Mouse (Mus musculus): ENCODE data around the gene Apol9b.
"Not testable (repeated sequence)": the region's sequence is repeated elsewhere in the genome, so short reads cannot be mapped to it uniquely, and the experiment has no call there.

The Apol9b gene

DNA sequence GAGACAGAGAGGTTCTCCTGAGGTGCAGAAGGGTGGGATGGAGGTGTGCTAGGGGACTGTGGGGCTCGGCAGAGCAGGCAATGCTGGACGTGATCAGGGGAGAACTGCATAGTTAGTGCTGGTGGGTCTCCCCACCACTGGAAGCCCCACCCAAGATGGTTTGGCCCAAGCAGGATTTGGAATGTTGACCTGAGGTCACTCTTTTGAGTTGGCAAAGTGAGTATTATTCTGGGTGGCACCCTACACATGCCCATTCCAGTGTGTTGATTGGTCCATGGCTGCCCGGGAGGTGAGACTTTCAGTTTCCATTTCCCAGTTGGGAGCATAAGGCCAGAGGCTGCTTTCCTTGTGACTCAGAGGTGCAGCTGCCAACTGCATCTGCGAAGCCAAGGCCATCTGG lies at the start of gene Apol9b:
TSS of gene Apol9b (plus strand) at position 301 of the 400 bp plus-strand sequence.
- not testable (repeated sequence) for DNase-seq (ENCODE audit: extremely low spot score)

GRCm38 (mm10) chr15:77683944-77684343 lies 44.9 kb upstream of the Apol9b start:
- DNase-seq (ENCODE audit: extremely low spot score) = peak; percentile 10

- peak; percentile 48 for DNase-seq (ENCODE audit: extremely low spot score)
Observed at GRCm38 (mm10) chr15:77691532-77692311, 37.1 kb upstream of the Apol9b start.

DNA sequence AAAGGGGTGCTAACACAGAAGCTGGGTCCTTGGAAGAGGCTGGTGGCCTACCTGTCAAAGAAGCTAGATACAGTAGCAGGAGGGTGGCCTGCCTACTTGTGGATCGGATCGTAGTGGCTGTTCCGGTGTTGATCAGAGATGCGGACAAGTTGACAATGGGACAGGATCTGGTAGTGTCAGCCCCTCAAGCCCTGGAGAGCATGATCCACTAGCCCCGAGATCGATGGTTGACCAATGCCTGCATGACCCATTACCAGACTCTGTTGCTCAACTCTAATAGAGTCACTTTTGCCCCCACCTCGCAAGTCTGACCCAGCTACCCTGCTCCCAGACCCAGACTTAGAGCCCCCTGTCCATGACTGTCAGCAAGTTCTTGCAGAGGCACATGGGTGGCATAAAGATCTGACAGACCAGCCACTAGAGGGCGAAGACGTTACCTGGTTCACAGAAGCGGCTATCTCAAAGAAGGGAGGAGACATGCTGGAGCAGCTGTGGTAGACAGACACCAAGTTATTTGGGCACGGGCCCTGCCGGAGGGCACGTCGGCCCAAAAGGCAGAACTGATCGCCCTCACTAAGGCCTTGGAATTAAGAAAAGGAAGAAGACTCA lies 34.0 kb upstream of the Apol9b start:
- peak; percentile 31 for DNase-seq (ENCODE audit: extremely low spot score)

- DNase-seq (ENCODE audit: extremely low spot score) = not testable (repeated sequence)
Observed at GRCm38 (mm10) chr15:77698656-77699055, 30.2 kb upstream of the Apol9b start, which contains the start of gene Apol7e. Apol7e (plus strand) TSS chr15:77698857.

DNA sequence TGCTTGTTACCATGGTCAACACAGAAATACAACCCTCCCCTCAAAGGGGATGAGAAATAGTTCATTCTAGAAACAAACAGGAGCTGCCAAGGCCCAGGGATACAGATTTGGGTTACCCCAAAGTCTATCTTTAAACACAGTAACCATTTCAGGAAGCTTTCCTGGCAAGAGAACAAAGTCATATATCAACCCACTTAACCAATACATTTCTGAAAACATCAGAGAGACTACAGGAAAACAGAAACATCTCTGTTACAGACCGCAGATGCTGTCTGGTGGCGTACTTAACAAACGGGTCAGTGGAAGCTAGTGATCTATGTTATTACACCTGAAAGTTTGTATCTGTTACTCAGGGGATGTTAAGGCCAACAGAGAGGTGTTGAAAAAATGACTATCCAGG lies 23.5 kb upstream of the Apol9b start:
- not testable (repeated sequence) for DNase-seq (ENCODE audit: extremely low spot score)

DNA sequence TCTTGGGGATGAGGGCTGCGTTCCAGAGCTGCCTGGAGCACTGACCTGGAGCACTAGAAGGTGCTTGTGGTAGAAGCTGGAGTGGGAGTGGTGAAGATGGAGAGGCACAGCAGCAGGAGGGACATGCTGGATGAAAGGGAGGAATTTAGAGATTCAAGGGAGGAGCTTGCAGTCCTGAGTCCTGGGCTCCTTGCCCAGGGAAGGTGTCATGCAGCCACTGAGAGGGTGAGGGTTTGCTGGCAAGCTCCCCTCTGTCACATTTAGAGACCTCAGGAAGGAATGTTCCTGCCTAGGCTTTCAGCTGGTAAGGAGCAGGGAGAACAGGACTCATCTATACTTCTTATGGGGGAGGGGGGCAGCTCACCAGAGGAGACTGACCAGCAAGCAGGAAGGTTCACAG lies 19.9 kb upstream of the Apol9b start:
- not testable (repeated sequence) for DNase-seq (ENCODE audit: extremely low spot score)

DNA sequence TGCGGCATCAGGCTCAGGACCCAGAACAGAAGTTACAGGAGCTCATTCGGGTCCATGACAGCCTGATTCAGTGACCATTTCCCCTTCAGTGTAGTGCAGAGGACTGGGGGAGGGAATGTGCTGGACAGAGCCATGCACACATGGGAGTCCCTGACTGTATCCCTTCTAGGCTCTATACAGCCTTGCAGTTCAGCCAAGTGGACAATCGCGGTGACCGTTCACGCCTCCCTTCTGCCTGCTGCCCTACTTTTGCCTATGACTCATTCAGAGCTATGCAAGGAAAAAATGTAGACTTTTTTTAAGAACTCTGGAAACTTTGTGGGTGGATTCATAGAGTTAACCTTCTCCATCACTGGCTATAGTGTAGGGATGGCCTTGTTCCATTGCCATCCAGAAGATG lies 10.6 kb upstream of the Apol9b start:
- DNase-seq (ENCODE audit: extremely low spot score) = not testable (repeated sequence)

DNA sequence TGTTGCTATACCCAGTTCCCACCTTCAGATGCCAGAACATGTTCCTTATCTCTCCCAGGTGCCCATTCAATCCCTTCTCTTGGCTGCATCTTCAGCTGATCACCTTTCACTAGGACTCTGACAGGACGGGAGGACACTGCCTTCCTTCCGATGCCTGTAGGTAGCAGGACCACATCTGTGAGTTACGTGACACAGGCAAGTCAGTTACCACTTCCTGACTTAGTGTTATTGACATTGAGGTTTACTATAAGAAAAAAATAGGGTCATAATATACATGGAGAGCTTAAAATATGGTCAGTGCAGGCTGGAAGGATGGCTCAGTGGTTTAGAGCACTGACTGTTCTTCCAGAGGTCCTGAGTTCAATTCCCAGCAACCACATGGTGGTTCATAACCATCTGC lies 7.3 kb upstream of the Apol9b start:
- DNase-seq (ENCODE audit: extremely low spot score) = not testable (repeated sequence)

GRCm38 (mm10) chr15:77724208-77724911 lies 4.5 kb upstream of the Apol9b start:
- DNase-seq (ENCODE audit: extremely low spot score) = not testable (repeated sequence)

DNA sequence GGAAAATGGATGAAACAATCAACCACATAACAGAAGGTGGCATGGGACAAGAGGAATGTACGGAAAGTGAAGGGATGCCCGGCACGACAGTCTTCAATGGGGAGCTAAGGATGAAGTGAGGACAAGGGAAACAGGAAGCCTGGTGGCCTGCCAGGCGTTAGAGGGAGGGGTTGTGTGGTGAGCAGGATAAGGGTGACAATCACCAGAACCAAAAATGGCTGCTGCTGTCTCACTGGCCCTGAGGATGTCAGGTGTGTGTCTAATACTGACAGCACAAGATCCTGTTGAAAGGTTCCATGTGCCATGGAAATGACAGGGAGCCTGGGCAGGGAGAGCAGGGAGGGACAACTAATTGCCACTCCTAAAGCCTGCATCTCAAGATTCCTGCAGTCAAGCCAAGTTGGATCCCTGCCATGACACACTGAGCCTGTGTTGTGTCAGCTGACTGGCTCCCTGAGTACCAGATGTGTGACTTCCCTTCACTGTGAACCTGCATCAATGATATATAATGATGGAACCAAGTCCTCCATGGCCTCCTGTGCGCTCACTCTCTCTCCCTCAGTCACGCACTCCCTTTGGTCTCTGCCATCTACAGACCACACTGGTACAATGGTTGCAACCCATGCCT lies 3.3 kb upstream of the Apol9b start:
- DNase-seq (ENCODE audit: extremely low spot score) = not testable (repeated sequence)

DNA sequence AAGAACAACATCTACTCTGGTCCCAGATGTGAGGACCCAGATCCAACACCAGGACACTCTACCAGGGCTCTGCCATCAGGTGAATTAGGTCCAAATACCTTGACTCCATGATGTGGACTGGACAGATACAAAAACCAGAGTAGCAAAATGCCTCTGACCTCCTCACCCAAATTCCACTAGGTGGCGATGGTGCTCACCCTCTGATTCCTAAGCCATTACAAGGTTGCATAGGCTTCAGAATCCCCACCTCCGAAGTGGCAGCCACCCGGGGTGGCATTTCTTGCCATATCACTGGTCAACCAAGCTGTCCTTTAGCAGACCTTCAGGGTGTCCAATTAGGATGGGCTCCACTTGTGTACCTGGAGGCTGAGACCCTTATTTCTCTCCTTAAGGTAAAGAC lies 1.7 kb upstream of the Apol9b start:
- DNase-seq (ENCODE audit: extremely low spot score) = not testable (repeated sequence)

GRCm38 (mm10) chr15:77727745-77728144 lies 1.1 kb upstream of the Apol9b start:
- DNase-seq (ENCODE audit: extremely low spot score) = not testable (repeated sequence)

- no peak for DNase-seq (ENCODE audit: extremely low spot score)
Observed at GRCm38 (mm10) chr15:77731605-77732004, 2.8 kb downstream of the Apol9b start.

- not testable (repeated sequence) for DNase-seq (ENCODE audit: extremely low spot score)
Observed at GRCm38 (mm10) chr15:77732851-77733250, 4.0 kb downstream of the Apol9b start.

- DNase-seq (ENCODE audit: extremely low spot score) = not testable (repeated sequence)
Observed at GRCm38 (mm10) chr15:77733380-77733779, 4.5 kb downstream of the Apol9b start.

- DNase-seq (ENCODE audit: extremely low spot score) = not testable (repeated sequence)
Observed at GRCm38 (mm10) chr15:77733903-77734302, 5.1 kb downstream of the Apol9b start.

DNA sequence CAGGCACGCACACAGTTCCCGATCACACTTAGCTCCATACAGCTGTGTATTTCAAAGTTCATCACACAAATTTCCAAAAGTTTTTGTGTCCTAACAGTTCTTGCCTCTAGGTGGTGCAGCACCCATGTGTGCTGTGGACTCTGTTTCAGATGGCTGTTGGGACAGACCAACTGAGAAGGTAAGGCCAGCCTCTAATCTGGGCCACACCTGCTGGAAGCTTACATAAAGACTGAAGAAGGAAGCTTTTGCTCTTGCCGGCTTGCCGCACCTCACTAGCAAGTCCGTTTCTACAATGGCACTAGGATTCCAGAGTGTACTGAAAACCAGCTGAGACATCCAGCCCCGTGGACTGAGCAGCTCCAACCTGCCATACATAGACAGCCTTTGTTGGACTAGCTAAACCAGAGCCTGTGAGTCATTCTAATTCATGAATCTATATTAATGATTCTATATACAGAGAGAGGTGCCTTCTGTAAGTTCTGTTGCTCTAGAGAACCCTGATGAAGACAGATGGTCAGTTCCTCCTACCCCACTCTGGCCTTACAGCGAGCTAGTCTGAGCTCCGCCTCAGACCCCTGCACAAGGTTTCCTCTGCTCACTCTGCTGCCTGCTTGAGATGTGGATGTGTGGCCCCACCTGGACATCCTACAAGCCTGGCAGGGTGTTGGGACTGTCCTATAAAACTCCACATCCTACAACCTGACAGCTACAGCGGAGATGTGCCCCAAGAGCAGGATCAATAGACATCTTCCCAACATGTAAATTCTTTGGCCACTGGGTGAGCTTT lies 11.9 kb downstream of the Apol9b start:
- no peak for DNase-seq (ENCODE audit: extremely low spot score)

GRCm38 (mm10) chr15:77741556-77741955 lies 12.7 kb downstream of the Apol9b start:
- not testable (repeated sequence) for DNase-seq (ENCODE audit: extremely low spot score)

DNA sequence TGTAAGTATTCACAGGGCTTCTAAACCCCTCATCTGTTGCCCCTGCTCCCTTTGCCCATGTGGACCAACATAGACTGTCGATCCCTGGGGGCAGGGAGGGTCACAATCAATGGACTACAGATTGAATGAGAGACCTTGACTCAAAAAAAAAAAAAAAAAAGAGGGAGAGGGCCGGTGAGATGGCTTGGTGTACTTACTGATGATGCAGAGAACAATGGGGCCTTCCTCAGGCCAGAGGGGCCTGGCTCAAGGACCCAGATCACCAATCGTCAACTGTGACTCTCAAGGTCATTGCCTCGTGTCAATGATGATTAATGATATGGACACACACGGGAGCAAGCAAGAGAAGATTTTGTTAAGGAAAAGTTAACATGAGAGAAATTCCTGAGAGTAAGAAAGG lies 15.8 kb downstream of the Apol9b start:
- DNase-seq (ENCODE audit: extremely low spot score) = no peak

DNA sequence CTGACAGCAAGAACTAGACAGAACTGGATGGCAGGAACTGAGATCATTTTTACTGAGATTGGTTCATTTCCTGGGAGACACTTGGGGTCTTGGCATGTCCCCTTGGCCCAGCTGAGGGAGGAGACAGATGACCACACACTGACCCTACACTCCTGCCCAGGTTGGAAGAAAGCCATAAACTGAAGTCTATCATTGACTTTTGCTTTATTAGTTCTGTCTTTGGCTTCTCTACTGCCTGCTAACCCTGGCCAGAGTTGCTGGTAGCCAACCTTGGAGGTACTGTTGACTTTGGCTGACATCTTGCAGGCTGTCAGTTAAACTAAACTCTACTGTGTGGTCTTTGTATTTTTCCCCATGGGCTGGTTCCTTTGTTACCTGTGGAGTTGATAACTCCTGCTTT lies 16.2 kb downstream of the Apol9b start:
- no peak for DNase-seq (ENCODE audit: extremely low spot score)

Measured in embryo, embryonic 9.5 days (tissue).